Mouse (Mus musculus) lung, postnatal 0 days (tissue): ENCODE data around the gene Ift46.

ENCODE experiments used
- CTCF ChIP-seq: IDR thresholded peaks from 2 replicates; pipeline ENCODE4 v1.5.1; 2016; ENCODE audit warnings: antibody characterized with exemption, mild to moderate bottlenecking
- EP300 ChIP-seq: IDR thresholded peaks from 2 replicates; pipeline ENCODE4 v1.6.1; 2016; ENCODE audit warnings: antibody characterized with exemption, mild to moderate bottlenecking, control low read depth

DNA sequence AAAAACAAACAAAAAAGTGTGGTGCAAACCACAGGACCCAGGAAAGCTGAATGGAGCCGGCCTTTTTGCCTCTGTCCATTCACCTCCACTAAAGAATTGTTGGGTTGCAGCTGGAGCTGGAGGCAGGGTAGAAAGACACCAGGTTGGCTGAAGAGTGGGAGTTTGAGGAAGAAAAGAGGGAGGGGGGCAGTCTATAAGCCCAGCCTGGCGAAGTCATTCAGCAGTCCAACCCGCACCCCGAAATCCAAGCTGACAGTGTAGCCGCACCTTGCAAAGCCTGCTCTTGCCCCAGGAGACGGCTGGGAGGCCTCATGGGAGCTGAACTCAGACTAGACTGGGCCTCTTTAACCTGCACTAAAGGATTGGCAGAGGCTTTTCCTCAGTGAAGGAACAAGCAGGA, 31.8 kb upstream of the Ift46 start:
- TF ChIP-seq EP300 = no peak
- no peak for TF ChIP-seq CTCF
